Mouse (Mus musculus) heart, adult 2 months (tissue): ENCODE measurements around the gene F3. TPM values are rescaled to one million over a fixed set of nuclear protein-coding genes. Genes with fewer than 3 reads are reported as not detected.
"Not testable (repeated sequence)": the region's sequence is repeated elsewhere in the genome, so short reads cannot be mapped to it uniquely, and the experiment has no call there.

ENCODE experiments used
- DNase-seq, 2 experiments: peaks; one replicate each; pipeline ENCODE4 v3.0.0; 2021
- H3K27ac ChIP-seq: fragments of 200-600 bp; 2 replicates; pipeline ENCODE4 v1.8.1; 2022
- H3K27me3 ChIP-seq: fragments of 200-500 bp; 2 replicates; pipeline ENCODE4 v1.6.1; 2012; ENCODE audit warnings: mild to moderate bottlenecking, low read length, inconsistent platforms, mixed read lengths; ENCODE audit not compliant: control insufficient read depth, insufficient read depth
- H3K36me3 ChIP-seq: fragments of 200-500 bp; 2 replicates; pipeline ENCODE4 v1.6.1; 2012; ENCODE audit warnings: low read length, inconsistent platforms; ENCODE audit not compliant: control insufficient read depth, insufficient read depth
- H3K4me1 ChIP-seq: fragments of 200-500 bp; 2 replicates; pipeline ENCODE4 v1.6.1; 2011; ENCODE audit warnings: low read length; ENCODE audit not compliant: control insufficient read depth, insufficient read depth
- H3K4me3 ChIP-seq: fragments of 200-600 bp; 2 replicates; pipeline ENCODE4 v1.8.1; 2022
- H3K79me2 ChIP-seq: fragments of 200-500 bp; replicated peaks from 2 replicates; pipeline ENCODE4 v1.6.1; 2012; ENCODE audit warnings: mild to moderate bottlenecking, inconsistent platforms, low read length, moderate library complexity, mixed read lengths; ENCODE audit not compliant: control insufficient read depth, insufficient read depth
- H3K9ac ChIP-seq: fragments of 200-500 bp; 2 replicates; pipeline ENCODE4 v1.6.1; 2012; ENCODE audit warnings: low read depth, mild to moderate bottlenecking, control low read depth, inconsistent platforms, low read length, mixed read lengths
- CTCF ChIP-seq: fragments of 200-600 bp; IDR thresholded peaks from 2 replicates; pipeline ENCODE4 v1.8.1; 2022; ENCODE audit warnings: antibody characterized with exemption, mild to moderate bottlenecking, moderate library complexity
- EP300 ChIP-seq: fragments of 200-500 bp; IDR thresholded peaks from 2 replicates; pipeline ENCODE4 v1.6.1; 2011; ENCODE audit warnings: low read depth, low read length, control low read depth; ENCODE audit not compliant: insufficient read depth
- POLR2A ChIP-seq: fragments of 200-500 bp; IDR thresholded peaks from 2 replicates; pipeline ENCODE4 v1.6.1; 2011; ENCODE audit warnings: mild to moderate bottlenecking, low read depth, low read length, control low read depth; ENCODE audit not compliant: insufficient read depth
- WGBS: fragments of 180-500 bp; shearing (Covaris S2); methylation state at CpG from one replicate; pipeline ENCODE4 v1.1.7; 2018; 5-methylcytosine and 5-hydroxymethylcytosine counted together
- intact Hi-C: fragments of 180-260 bp; cut with DNase I; formaldehyde crosslinking; loops from one replicate; pipeline ENCODE4 v1.15.1; 2025
- polyA plus RNA-seq: library from polyadenylated mRNA; depleted of rRNA; stranded (reverse); fragments of >200 nt; gene quantifications from 2 replicates; pipeline ENCODE4 v1.2.3, GENCODE M21; 2012
- total RNA-seq, 2 experiments: library from RNA; stranded (reverse); gene quantifications; 2 replicates each; pipeline ENCODE4 v1.2.3; 2021

Gene F3
- total and polyA plus RNA-seq, 3 experiments = 23.5 to 29.6 (median 23.9) TPM

DNA sequence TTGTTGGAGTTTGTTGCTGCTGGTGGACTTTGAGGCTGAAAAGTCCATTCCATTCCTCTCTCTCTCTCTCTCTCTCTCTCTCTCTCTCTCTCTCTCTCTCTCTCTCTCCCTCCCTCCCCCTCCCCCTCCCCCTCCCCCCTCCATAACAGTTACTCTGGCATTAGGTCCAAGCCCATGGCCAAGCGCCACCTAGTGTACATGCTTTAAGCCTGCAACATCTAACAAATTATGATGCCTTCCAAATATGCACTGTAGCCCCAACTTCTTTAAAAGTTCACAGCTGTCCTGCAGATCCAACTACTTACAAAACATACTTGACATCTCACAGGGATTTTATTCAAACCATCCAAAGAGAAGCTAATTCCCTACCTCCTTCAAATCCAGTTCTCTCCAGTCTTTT, 14.1 kb downstream of the F3 start:
- WGBS = 55% methylated on average over 1 of the region's 1 CpGs

DNA sequence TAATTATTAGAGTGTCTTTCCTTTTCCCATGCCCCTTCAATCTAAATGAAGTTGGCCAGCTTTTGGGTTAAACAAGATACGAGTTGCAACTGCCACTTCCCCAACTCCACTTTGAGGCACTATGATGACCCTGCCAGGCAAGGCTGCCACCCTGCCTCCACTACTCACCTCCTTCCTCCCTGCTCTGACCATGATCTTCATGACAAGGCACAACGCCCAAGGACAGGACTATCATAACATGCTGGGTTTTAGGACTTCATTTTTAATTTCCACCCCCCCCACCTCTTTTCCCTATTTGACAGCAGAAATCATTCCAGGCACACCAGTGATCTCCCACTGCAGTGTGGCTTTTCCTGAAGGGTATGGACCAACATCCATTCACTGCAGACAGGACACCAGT, 14.6 kb downstream of the F3 start:
- Histone ChIP-seq H3K9ac (no peak overlapping the region), H3K4me1 (peaks cover 4% of the 10 kb centered on the region), H3K36me3 (peaks cover 3% of the 10 kb centered on the region; the same call in 1 of the 2 replicates), H3K4me3 (no peak overlapping the region), H3K79me2 (no peaks in the 10 kb centered on the region), H3K27me3 (no peaks in the 10 kb centered on the region), H3K27ac (no peak overlapping the region)
- DNase-seq = no peak
- 71% methylated on average over 2 of the region's 2 CpGs for WGBS
- intact Hi-C loops = loop anchor here (2.0 to 5.0 kb wide), 2 partner anchors 201 to 431 kb away; no protein-coding TSS in a partner anchor
- TF ChIP-seq POLR2A = no peak
- TF ChIP-seq CTCF = no peak

More for the DNA sequence above, 14.1 kb downstream of the F3 start:
- Histone ChIP-seq H3K4me1 (peaks cover 4% of the 10 kb centered on the region), H3K27me3 (no peaks in the 10 kb centered on the region), H3K9ac (no peak overlapping the region), H3K27ac (no peak overlapping the region), H3K79me2 (no peaks in the 10 kb centered on the region), H3K4me3 (no peak overlapping the region), H3K36me3 (peaks cover 3% of the 10 kb centered on the region; the same call in 1 of the 2 replicates)
- TF ChIP-seq CTCF (peak; percentile 58), EP300 (no peak), POLR2A (no peak)
- intact Hi-C loops = loop anchor here (2.0 to 5.0 kb wide), 2 partner anchors 201 to 430 kb away; no protein-coding TSS in a partner anchor
- no peak for DNase-seq

DNA sequence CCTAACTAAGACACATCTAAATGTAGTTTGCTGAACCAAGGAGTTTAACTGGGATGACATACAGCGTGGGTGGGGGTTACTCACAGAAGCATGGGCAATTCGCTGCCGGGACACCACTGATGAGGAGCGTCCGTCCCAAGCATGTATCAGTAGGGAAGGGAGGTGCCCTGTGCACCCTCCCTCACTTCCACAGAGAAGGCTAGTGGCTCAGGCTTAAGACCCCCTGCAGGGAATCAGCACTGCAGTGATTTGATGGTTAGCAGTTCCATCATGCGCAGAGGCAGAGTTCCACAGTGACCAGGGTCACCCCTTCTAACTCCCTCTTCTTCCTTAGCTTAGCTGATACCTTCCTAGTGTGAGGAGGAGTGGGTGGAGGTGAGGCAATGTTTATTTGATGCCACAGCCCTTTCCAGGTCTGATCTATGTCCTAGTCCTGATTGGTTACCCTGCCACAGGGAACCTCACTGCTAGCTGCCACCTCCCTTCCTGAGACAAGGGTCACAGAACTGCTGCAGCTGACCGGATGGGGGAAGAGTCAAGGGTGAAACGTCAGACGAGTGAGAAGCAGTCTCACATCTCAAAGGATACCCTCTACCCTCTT, 15.5 kb downstream of the F3 start:
- DNase-seq = no peak
- intact Hi-C loops = loop anchor here (5.0 kb wide), 1 partner anchor 432 kb away; no protein-coding TSS in a partner anchor
- no peak overlapping the region for H3K4me3 ChIP-seq
- no peaks in the 10 kb centered on the region for H3K27me3 ChIP-seq
- H3K4me1 ChIP-seq = peaks cover 4% of the 10 kb centered on the region
- H3K9ac ChIP-seq = no peak overlapping the region
- H3K79me2 ChIP-seq = no peaks in the 10 kb centered on the region
- 81% methylated on average over 9 of the region's 9 CpGs for WGBS
- no peak for TF ChIP-seq CTCF
- TF ChIP-seq EP300 = no peak
- no peak for TF ChIP-seq POLR2A
- peaks cover 3% of the 10 kb centered on the region; the same call in 1 of the 2 replicates for H3K36me3 ChIP-seq
- H3K27ac ChIP-seq = no peak overlapping the region

DNA sequence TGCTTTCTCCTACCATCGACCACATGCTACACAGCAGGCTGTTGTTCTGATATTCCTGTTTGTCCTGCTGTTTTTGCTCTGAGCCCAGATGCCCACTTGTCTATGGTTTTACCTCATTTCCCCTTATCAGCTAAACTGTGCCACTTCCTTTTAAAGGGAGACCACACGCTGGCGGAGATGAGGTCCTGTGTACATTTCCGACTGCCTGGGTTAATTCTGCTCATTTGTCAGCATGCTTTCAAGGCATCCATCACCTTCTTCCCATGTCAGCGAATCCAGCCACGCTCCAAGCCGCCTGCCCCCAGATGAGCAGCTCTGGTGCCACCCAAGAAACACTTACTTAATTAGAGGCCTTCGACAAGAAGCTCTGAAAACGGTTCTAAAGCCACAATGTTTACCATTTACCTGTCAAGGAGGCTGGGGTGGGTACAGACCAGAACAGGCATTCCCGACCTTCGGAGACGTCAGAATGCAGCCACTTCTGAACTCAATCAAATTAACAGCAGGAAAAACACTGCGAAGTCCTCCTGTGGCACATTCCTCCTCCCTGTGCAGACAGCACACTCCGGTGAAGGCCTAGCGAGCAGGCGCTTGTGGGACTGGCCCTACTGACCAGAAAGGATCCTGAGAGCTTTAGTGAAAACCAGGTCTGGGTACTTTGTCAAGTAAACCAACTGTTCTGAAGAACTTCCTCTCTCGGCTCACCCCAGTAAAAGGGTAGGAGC, 16.3 kb downstream of the F3 start:
- intact Hi-C loops = loop anchor here (5.0 kb wide), 1 partner anchor 432 kb away; no protein-coding TSS in a partner anchor
- no peaks in the 10 kb centered on the region for H3K79me2 ChIP-seq
- 61% methylated on average over 17 of the region's 17 CpGs for WGBS
- H3K27me3 ChIP-seq = no peaks in the 10 kb centered on the region
- H3K36me3 ChIP-seq = no peaks in the 10 kb centered on the region
- H3K4me1 ChIP-seq = peaks cover 4% of the 10 kb centered on the region
- DNase-seq = no peak
- no peak overlapping the region for H3K27ac ChIP-seq
- H3K9ac ChIP-seq = no peak overlapping the region
- no peak overlapping the region for H3K4me3 ChIP-seq
- no peak for TF ChIP-seq CTCF
- no peak for TF ChIP-seq EP300
- no peak for TF ChIP-seq POLR2A

DNA sequence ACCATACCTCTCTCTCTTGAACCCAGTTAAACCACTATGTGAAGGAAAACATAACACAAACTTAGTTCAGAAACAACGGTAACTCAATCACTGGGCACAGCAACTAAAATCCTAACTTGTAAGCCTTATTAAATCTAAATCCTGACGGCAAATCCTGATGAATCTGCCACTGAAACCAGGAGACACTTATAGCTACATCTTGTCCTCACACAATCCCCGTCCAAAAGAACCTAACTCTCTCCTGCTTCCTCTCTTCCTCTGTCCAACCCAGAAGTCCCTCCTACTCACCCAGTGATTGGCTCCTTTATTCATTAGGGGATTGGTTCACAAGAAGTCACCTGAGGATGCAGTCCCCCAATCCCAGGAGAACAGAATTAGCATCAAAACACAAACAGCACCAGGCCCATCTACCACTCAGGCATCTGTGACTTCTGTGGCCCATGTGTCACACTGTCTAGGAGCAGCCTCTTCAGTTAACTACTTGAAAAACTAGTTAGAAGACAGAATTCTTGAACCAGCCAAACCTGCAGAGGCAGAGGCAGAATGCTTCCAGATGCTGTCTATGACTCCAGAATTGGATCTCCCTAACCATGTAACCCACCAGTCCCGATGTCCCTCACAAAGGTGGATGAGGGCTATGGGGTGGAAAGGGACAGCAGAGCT, 18.0 kb downstream of the F3 start:
- intact Hi-C loops, H3K79me2 ChIP-seq, H3K36me3 ChIP-seq, H3K27ac ChIP-seq, DNase-seq, H3K4me1 ChIP-seq, H3K9ac ChIP-seq, H3K27me3 ChIP-seq, H3K4me3 ChIP-seq: not testable (repeated sequence)
- WGBS = 85% methylated on average over 4 of the region's 4 CpGs

DNA sequence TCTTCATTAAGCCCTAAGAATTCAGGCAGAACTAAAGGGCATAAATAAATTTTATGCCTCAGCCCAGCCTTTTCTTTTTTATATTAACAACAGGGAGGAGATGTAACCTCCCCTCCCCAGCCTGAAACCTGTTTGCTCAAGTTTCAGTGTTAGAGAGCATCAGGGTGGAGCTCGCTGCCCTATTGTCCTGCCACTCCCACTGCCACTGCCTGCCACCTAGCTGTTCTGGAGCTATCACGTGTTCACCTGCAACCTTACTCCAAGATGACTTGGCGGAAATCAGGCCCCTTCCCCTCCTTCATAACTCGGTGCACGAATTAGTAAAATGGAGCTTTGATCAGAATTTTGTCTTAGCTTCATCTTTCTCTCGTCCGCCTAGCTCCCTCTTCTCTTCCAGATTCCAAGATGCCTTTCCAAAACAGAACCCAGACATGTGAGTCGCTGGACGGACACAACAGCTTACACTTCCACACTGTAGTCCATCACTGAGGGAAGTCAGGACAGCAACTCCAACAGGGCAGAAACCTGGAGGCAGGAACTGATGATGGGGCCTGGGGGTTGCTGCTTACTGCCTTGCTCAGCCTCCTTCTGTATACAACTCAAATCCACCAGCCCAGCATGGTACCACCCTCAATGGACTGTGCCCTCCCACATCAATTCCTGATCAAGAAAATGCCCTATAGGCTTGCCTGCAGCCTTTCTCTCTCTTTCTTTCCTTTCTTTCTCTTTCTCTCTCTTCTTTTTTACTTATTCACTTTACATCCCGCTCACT, 31.2 kb downstream of the F3 start:
- H3K27me3 ChIP-seq, H3K27ac ChIP-seq, H3K79me2 ChIP-seq, H3K4me3 ChIP-seq, H3K9ac ChIP-seq, DNase-seq, intact Hi-C loops, H3K4me1 ChIP-seq, H3K36me3 ChIP-seq: not testable (repeated sequence)
- 85% methylated on average over 10 of the region's 10 CpGs for WGBS
